Mouse (Mus musculus): ENCODE results near the gene Slc6a12. TPM values are rescaled to one million over a fixed set of nuclear protein-coding genes. Genes with fewer than 3 reads are reported as not detected.
A peak's percentile ranks its signal among the peaks of the same experiment; 100 is the strongest.

The Slc6a12 gene
- polyA plus RNA-seq, 1 experiment from 2014 or later = not detected

GRCm38 (mm10) chr6:121325740-121326139 lies 17.1 kb upstream of the Slc6a12 start:
- Histone ChIP-seq H3K27ac (no peak overlapping the region), H3K4me2 (no peak overlapping the region), H3K36me3 (no peaks in the 10 kb centered on the region), H3K4me1 (peaks cover 21% of the 10 kb centered on the region), H3K9ac (no peak overlapping the region), H3K9me3 (no peaks in the 10 kb centered on the region), H3K4me3 (no peak overlapping the region), H3K27me3 (no peaks in the 10 kb centered on the region)
- no peak for ATAC-seq (ENCODE audit: borderline replicate concordance, extremely low read depth, low FRiP score, low TSS enrichment)
- 56% methylated on average over 9 of the region's 9 CpGs for WGBS

GRCm38 (mm10) chr6:121326486-121327069 lies 16.3 kb upstream of the Slc6a12 start:
- Histone ChIP-seq H3K36me3 (no peaks in the 10 kb centered on the region), H3K4me3 (no peak overlapping the region), H3K27ac (no peak overlapping the region), H3K9me3 (no peaks in the 10 kb centered on the region), H3K4me2 (no peak overlapping the region), H3K27me3 (no peaks in the 10 kb centered on the region), H3K4me1 (peaks cover 21% of the 10 kb centered on the region), H3K9ac (no peak overlapping the region)
- 44% methylated on average over 10 of the region's 10 CpGs for WGBS
- no peak for ATAC-seq (ENCODE audit: borderline replicate concordance, extremely low read depth, low FRiP score, low TSS enrichment)

GRCm38 (mm10) chr6:121328417-121328884 lies 14.4 kb upstream of the Slc6a12 start:
- no peaks in the 10 kb centered on the region for H3K9me3 ChIP-seq
- WGBS = 67% methylated on average over 9 of the region's 9 CpGs
- no peak overlapping the region for H3K27ac ChIP-seq
- H3K9ac ChIP-seq = no peak overlapping the region
- no peak for ATAC-seq (ENCODE audit: borderline replicate concordance, extremely low read depth, low FRiP score, low TSS enrichment)
- H3K27me3 ChIP-seq = no peaks in the 10 kb centered on the region
- H3K4me3 ChIP-seq = no peak overlapping the region
- peaks cover 21% of the 10 kb centered on the region for H3K4me1 ChIP-seq
- no peak overlapping the region for H3K4me2 ChIP-seq
- H3K36me3 ChIP-seq = no peaks in the 10 kb centered on the region

- Histone ChIP-seq H3K27ac (peak overlapping the region; percentile 54), H3K27me3 (no peaks in the 10 kb centered on the region), H3K4me2 (no peak overlapping the region), H3K9ac (no peak overlapping the region), H3K9me3 (no peaks in the 10 kb centered on the region), H3K4me1 (peaks cover 21% of the 10 kb centered on the region), H3K36me3 (no peaks in the 10 kb centered on the region), H3K4me3 (no peak overlapping the region)
- 14% methylated on average over 10 of the region's 10 CpGs for WGBS
- ATAC-seq (ENCODE audit: borderline replicate concordance, extremely low read depth, low FRiP score, low TSS enrichment) = peak; percentile 82
These were observed 12.9 kb upstream of the Slc6a12 start for GRCm38 (mm10) chr6:121329848-121330508.

- no peaks in the 10 kb centered on the region for H3K36me3 ChIP-seq
- H3K27ac ChIP-seq = no peak overlapping the region
- H3K4me2 ChIP-seq = no peak overlapping the region
- no peaks in the 10 kb centered on the region for H3K27me3 ChIP-seq
- ATAC-seq (ENCODE audit: borderline replicate concordance, extremely low read depth, low FRiP score, low TSS enrichment) = no peak
- no peaks in the 10 kb centered on the region for H3K4me1 ChIP-seq
- no peaks in the 10 kb centered on the region for H3K9me3 ChIP-seq
- no peak overlapping the region for H3K4me3 ChIP-seq
- 82% methylated on average over 9 of the region's 9 CpGs for WGBS
- no peak overlapping the region for H3K9ac ChIP-seq
These were observed 7.0 kb upstream of the Slc6a12 start for GRCm38 (mm10) chr6:121335841-121336240.

- no peak for ATAC-seq (ENCODE audit: borderline replicate concordance, extremely low read depth, low FRiP score, low TSS enrichment)
- Histone ChIP-seq H3K9ac (no peak overlapping the region), H3K27ac (no peak overlapping the region), H3K27me3 (no peaks in the 10 kb centered on the region), H3K4me1 (no peaks in the 10 kb centered on the region), H3K9me3 (no peaks in the 10 kb centered on the region), H3K4me3 (no peak overlapping the region), H3K36me3 (no peaks in the 10 kb centered on the region), H3K4me2 (no peak overlapping the region)
- 45% methylated on average over 8 of the region's 8 CpGs for WGBS
These were observed 6.3 kb upstream of the Slc6a12 start for GRCm38 (mm10) chr6:121336558-121336957.

GRCm38 (mm10) chr6:121337229-121337628 lies 5.6 kb upstream of the Slc6a12 start:
- Histone ChIP-seq H3K4me2 (no peak overlapping the region), H3K4me3 (no peak overlapping the region), H3K9me3 (no peaks in the 10 kb centered on the region), H3K27me3 (no peaks in the 10 kb centered on the region), H3K27ac (no peak overlapping the region), H3K36me3 (no peaks in the 10 kb centered on the region), H3K4me1 (no peaks in the 10 kb centered on the region), H3K9ac (no peak overlapping the region)
- WGBS = 87% methylated on average over 9 of the region's 9 CpGs
- ATAC-seq (ENCODE audit: borderline replicate concordance, extremely low read depth, low FRiP score, low TSS enrichment) = no peak

- no peak overlapping the region for H3K27ac ChIP-seq
- peak; percentile 41; the same call in 1 of the 2 replicates for ATAC-seq (ENCODE audit: borderline replicate concordance, extremely low read depth, low FRiP score, low TSS enrichment)
- no peak overlapping the region for H3K9ac ChIP-seq
- no peak overlapping the region for H3K4me3 ChIP-seq
- no peaks in the 10 kb centered on the region for H3K4me1 ChIP-seq
- no peaks in the 10 kb centered on the region for H3K36me3 ChIP-seq
- H3K9me3 ChIP-seq = no peaks in the 10 kb centered on the region
- H3K27me3 ChIP-seq = no peaks in the 10 kb centered on the region
- no peak overlapping the region for H3K4me2 ChIP-seq
- WGBS = 25% methylated on average over 3 of the region's 3 CpGs
These were observed 4.9 kb upstream of the Slc6a12 start for GRCm38 (mm10) chr6:121337770-121338518.

GRCm38 (mm10) chr6:121338519-121338896 lies 4.4 kb upstream of the Slc6a12 start:
- no peak for ATAC-seq (ENCODE audit: borderline replicate concordance, extremely low read depth, low FRiP score, low TSS enrichment)
- no peaks in the 10 kb centered on the region for H3K4me1 ChIP-seq
- no peak overlapping the region for H3K4me2 ChIP-seq
- H3K9ac ChIP-seq = no peak overlapping the region
- H3K27me3 ChIP-seq = no peaks in the 10 kb centered on the region
- H3K9me3 ChIP-seq = no peaks in the 10 kb centered on the region
- H3K4me3 ChIP-seq = no peak overlapping the region
- no peaks in the 10 kb centered on the region for H3K36me3 ChIP-seq
- H3K27ac ChIP-seq = no peak overlapping the region
- WGBS = 37% methylated on average over 4 of the region's 4 CpGs

- H3K4me2 ChIP-seq = no peak overlapping the region
- no peaks in the 10 kb centered on the region for H3K27me3 ChIP-seq
- ATAC-seq (ENCODE audit: borderline replicate concordance, extremely low read depth, low FRiP score, low TSS enrichment) = no peak
These were observed 1.2 kb upstream of the Slc6a12 start for GRCm38 (mm10) chr6:121341650-121342049.

GRCm38 (mm10) chr6:121343771-121344123 lies 871 bp downstream of the Slc6a12 start:
- H3K27ac ChIP-seq = no peak overlapping the region
- 48% methylated on average over 6 of the region's 6 CpGs for WGBS
- H3K36me3 ChIP-seq = no peaks in the 10 kb centered on the region
- no peak for ATAC-seq (ENCODE audit: borderline replicate concordance, extremely low read depth, low FRiP score, low TSS enrichment)
- no peaks in the 10 kb centered on the region for H3K9me3 ChIP-seq
- no peak overlapping the region for H3K4me3 ChIP-seq
- peaks cover 6% of the 10 kb centered on the region; the same call in 1 of the 2 replicates for H3K4me1 ChIP-seq
- no peak overlapping the region for H3K9ac ChIP-seq
- no peak overlapping the region for H3K4me2 ChIP-seq
- H3K27me3 ChIP-seq = no peaks in the 10 kb centered on the region

More at GRCm38 (mm10) chr6:121341650-121342049, 1.2 kb upstream of the Slc6a12 start:
- no peaks in the 10 kb centered on the region for H3K36me3 ChIP-seq
- no peak overlapping the region for H3K4me3 ChIP-seq
- no peak overlapping the region for H3K27ac ChIP-seq
- H3K9ac ChIP-seq = no peak overlapping the region
- peaks cover 6% of the 10 kb centered on the region; the same call in 1 of the 2 replicates for H3K4me1 ChIP-seq
- H3K9me3 ChIP-seq = no peaks in the 10 kb centered on the region
- WGBS = 71% methylated on average over 6 of the region's 6 CpGs

GRCm38 (mm10) chr6:121344329-121344728 lies 1.5 kb downstream of the Slc6a12 start:
- H3K36me3 ChIP-seq = no peaks in the 10 kb centered on the region
- no peaks in the 10 kb centered on the region for H3K9me3 ChIP-seq
- peaks cover 6% of the 10 kb centered on the region; the same call in 1 of the 2 replicates for H3K4me1 ChIP-seq
- no peak overlapping the region for H3K27ac ChIP-seq
- no peaks in the 10 kb centered on the region for H3K27me3 ChIP-seq
- no peak overlapping the region for H3K9ac ChIP-seq
- no peak for ATAC-seq (ENCODE audit: borderline replicate concordance, extremely low read depth, low FRiP score, low TSS enrichment)
- no peak overlapping the region for H3K4me3 ChIP-seq
- WGBS = 29% methylated on average over 5 of the region's 5 CpGs
- H3K4me2 ChIP-seq = no peak overlapping the region

Data from lung, embryonic 15.5 days (tissue).